Mouse (Mus musculus) CH12.LX (cell line): Measurements from ENCODE around the gene Ccdc50.

ENCODE experiments used
- BHLHE40 ChIP-seq: IDR thresholded peaks from 2 replicates; pipeline ENCODE4 v1.6.1; 2011; ENCODE audit warnings: mild to moderate bottlenecking, low read depth, low read length, improper control_type of control experiment
- CTCF ChIP-seq, 2 experiments: IDR thresholded peaks in 1 of 2; conservative IDR thresholded peaks in 1 of 2; 2 replicates each; pipeline ENCODE4 v1.5.1; 2011 to 2012; ENCODE audit warnings: low read depth in 2 of 2, low read length in 2 of 2, improper control_type of control experiment in 1 of 2, inconsistent platforms in 1 of 2, mild to moderate bottlenecking in 1 of 2, moderate library complexity in 1 of 2
- GABPA ChIP-seq: IDR thresholded peaks from 2 replicates; pipeline ENCODE4 v1.6.1; 2012; ENCODE audit warnings: low read depth, low read length, improper control_type of control experiment, inconsistent platforms; ENCODE audit not compliant: insufficient replicate concordance
- IRF4 ChIP-seq: IDR thresholded peaks from 2 replicates; pipeline ENCODE4 v1.6.1; 2014; ENCODE audit warnings: low read depth, mild to moderate bottlenecking, inconsistent platforms, low read length, improper control_type of control experiment
- MEF2A ChIP-seq: IDR thresholded peaks from 2 replicates; pipeline ENCODE4 v1.6.1; 2014; ENCODE audit warnings: low read depth, mild to moderate bottlenecking, inconsistent platforms, low read length, improper control_type of control experiment, borderline replicate concordance
- NRF1 ChIP-seq: IDR thresholded peaks from 2 replicates; pipeline ENCODE4 v1.6.1; 2014; ENCODE audit warnings: low read depth, mild to moderate bottlenecking, inconsistent platforms, low read length, improper control_type of control experiment, moderate library complexity
- ZNF384 ChIP-seq: IDR thresholded peaks from 2 replicates; pipeline ENCODE4 v1.6.1; 2012; ENCODE audit warnings: low read depth, low read length, improper control_type of control experiment, inconsistent platforms

- no peak for TF ChIP-seq NRF1
- TF ChIP-seq ZNF384 = no peak
- no peak for TF ChIP-seq BHLHE40
- no peak for TF ChIP-seq IRF4
- no peak for TF ChIP-seq CTCF (conservative IDR thresholded peaks at IDR 0.05 in 1 of 2, IDR thresholded peaks at IDR 0.05 in 1 of 2; ENCODE audit: low read depth in 2 of 2, low read length in 2 of 2)
- TF ChIP-seq GABPA = no peak
- TF ChIP-seq MEF2A = no peak
Observed at GRCm38 (mm10) chr16:27453396-27453795, 64.7 kb downstream of the Ccdc50 start.
